Mouse (Mus musculus): Measurements from ENCODE around the gene Nrtn. TPM values are rescaled to one million over a fixed set of nuclear protein-coding genes. Genes with fewer than 3 reads are reported as not detected.

Nrtn gene
- polyA plus RNA-seq, 1 experiment, result 5.1 TPM

DNA sequence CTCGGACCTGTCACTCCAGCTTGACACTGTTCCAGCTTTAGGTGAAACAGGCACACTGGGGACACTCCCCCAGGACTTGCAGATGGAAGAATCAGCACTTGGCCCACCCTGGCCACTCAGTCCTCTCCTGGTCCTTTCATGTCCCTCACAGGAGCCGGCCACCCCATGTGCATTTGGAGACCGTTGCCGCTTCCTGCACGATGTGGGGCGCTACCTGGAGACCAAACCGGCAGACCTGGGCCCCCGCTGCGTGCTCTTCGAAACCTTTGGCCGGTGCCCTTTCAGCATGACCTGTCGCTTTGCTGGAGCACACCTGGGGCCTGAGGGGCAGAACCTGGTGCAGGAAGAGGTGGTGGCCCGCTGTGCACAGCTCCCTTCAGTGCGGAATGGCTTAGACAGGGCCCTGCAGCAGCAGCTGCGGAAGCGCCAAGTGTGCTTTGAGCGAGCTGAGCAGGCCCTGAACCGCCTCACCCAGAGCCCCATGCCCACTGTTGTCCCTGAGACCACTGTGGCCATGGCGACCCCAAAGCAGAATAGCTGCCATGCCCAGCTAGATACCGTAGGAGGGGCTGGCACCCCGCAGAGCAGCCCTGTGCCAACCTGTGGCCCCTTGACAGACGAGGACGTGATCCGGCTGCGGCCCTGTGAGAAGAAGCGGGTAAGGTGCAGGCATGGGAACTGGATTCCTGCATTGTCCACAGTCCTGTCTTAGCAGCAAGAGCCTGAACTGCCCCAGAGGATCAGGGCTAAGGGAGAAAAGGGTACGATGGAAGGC, 9.5 kb upstream of the Nrtn start:
- no peak overlapping the region for H3K27ac ChIP-seq (replicated peaks; ENCODE audit: low read depth, low read length)
- peaks cover 12% of the 10 kb centered on the region for H3K4me1 ChIP-seq (ENCODE audit: control insufficient read depth, insufficient read depth, insufficient read length, low read length)
- no peak overlapping the region for H3K4me3 ChIP-seq (ENCODE audit: insufficient read depth, low read depth, low read length)

DNA sequence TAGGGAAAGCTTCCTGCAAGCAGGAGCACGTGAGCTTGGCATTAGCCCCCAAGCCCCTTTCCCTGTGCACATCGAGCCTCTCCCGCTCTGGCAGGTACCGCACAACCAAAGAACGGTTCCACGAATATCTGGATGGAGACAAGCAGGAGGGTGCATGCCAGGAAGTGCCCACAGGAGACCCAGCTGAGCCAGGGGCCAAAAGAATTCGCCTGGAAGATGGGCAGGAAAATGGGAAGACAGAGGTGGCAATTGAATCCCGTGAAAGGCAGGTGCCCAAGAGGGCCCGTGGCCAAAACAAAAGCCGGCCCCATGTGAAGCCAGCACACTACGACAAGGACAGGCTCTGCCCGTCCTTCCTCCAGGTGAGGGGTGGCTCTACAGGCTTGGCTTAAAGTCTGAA, 8.1 kb upstream of the Nrtn start:
- H3K27ac ChIP-seq (replicated peaks; ENCODE audit: low read depth, low read length), result 0 out of 2 replicates have a peak overlapping the region, but pooled peaks have one; percentile 2
- peaks cover 12% of the 10 kb centered on the region for H3K4me1 ChIP-seq (ENCODE audit: control insufficient read depth, insufficient read depth, insufficient read length, low read length)
- peak overlapping the region; percentile 96 for H3K4me3 ChIP-seq (ENCODE audit: insufficient read depth, low read depth, low read length)

DNA sequence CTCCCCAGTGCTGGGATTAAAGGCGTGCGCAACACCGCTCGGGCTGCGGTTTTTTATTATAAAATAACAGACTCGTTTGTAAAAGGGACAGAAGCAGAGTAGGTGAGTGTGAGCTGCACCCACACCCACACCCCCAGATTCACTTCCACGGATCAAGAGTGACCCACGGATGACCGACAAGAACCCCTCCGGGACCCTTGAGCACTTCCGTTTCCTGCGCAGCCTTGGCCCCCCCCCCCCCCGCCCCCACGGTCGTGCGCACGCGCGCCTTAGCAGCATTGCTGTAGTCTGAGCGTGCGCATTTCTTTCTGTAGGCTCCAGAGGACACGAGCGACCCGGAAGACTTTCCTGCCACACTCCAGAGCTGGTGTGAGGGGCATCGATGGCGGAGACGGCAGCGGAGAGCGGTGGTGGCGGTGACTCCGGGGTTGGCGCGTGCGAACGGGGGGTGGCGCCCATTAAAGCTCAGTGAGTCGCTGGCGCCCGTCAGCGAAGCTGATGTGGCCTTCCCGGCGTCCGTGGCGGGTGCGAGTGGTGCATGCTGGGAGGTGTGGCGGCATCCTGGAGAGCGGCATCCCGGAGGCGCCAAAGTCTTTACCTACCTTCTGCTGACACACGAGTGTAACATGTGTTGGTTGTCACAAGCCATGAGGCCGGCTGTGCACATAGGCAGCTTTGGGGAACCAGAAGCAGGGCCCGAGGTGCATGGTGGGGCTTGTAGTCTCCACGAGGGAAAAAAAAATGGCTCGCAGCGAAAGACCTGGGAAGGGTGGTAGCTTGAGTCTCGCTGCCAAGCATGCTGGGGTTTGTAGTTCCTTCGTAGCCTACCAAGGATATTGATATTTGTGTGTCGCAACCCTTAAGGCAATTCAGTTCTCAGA, 7.4 kb upstream of the Nrtn start, which contains the start of gene Dus3l:
Gene Dus3l, plus strand, starts transcription at position 284 of the 881 bp plus-strand sequence.
- H3K27ac ChIP-seq (replicated peaks; ENCODE audit: low read depth, low read length), result peak within 1 kb of the TSS; percentile 99
- H3K4me1 ChIP-seq (ENCODE audit: control insufficient read depth, insufficient read depth, insufficient read length, low read length), result peaks cover 12% of the 10 kb centered on the region
- H3K4me3 ChIP-seq (ENCODE audit: insufficient read depth, low read depth, low read length), result peak within 1 kb of the TSS; percentile 96

DNA sequence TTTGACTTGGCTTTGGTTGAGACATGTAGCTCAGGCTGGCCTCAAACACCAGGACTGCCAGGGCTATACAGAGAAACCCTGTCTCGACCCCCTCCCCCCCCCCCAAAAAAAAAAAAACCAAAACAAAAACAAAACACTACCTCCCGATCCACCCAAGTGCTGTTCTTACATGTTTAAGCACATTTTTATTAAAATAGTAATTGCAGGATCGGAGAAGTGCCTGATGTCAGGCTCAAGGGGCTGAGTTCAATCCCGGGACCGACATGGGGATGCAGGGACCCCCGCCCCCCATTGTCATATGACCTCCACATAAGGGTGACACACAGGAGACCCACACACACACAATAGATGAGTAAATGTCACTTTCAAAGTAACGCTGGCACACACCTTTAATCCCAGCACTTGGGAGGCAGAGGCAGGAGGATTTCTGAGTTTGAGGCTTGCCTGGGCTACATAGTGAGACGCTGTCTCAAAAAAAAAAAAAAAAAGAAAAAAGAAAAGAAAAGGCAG, 6.5 kb upstream of the Nrtn start:
- peak overlapping the region; percentile 96; the same call in 1 of the 2 replicates for H3K4me3 ChIP-seq (ENCODE audit: insufficient read depth, low read depth, low read length)
- H3K27ac ChIP-seq (replicated peaks; ENCODE audit: low read depth, low read length), result peak overlapping the region; percentile 96

DNA sequence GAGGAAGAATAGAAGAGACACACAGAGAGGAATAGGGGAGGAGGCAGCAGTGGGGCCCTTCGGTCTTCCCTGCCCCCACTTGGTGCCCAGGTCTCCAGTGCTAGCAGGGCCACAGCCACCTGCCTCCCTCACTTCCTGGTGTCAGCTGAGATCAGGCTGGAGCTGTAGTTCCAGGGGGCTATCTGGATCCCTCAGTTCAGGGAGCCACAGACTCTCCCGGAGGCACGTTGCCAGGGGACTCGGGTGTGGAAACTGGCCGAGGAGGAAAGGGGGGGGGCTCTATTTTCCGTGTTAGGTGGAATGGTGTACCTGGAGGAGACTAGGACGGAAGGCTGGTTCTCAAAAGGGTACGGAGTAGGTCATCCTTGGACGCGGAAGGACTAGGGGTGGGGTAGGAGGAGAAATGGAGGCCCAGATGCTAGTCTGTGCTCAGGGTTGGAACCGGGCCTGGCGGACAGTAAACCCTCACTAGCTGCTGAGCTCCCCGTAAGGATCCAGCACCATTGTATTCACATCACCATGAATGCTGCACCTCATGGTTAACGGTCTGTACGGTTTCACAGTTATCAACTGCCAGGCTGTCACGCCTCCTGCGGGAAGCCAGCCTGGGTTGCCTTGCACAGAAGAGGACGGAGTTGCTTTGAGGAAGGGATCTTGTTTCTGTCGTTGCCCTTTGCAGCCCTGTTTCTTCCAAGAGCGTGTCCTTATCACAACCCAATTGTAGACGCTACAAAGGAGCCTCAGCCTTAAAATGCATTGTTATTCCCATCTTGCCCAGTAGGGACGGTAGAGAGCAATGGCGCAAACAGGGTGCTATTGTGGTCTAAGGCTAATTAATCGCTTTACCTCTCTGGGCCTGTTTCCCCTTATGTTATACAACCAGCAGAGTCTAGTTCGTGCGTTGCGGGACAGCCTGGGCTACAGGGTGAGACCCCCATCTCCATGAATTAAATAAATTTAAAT, 5.7 kb upstream of the Nrtn start:
- Histone ChIP-seq H3K27ac (replicated peaks; ENCODE audit: low read depth, low read length) (0 out of 2 replicates have a peak overlapping the region, but pooled peaks have one; percentile 55), H3K4me3 (ENCODE audit: insufficient read depth, low read depth, low read length) (peak overlapping the region; percentile 16; the same call in 1 of the 2 replicates)

More for the DNA sequence above, 6.5 kb upstream of the Nrtn start:
- peaks cover 12% of the 10 kb centered on the region for H3K4me1 ChIP-seq (ENCODE audit: control insufficient read depth, insufficient read depth, insufficient read length, low read length)

DNA sequence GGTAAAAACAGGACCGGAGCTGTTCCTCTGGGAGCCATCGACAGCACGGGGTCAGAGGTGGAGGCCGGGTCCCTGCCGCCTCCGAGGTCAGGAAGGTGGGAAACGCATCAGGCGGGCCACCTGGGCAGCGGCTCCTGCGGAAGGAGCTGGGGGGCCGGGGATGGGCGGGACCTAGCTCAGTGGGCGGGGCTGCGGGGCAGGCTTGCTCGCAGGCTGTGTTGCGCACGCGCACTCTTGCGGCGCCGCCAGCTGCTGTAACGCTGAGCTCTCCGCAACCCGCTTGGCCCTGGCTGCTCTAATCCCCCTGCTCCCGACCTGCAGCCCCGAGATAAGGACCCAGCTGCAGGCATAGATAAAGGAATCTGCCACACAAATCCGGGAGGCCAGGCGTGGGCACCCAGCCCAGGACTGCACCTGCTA, 4.7 kb upstream of the Nrtn start:
- 0 out of 2 replicates have a peak overlapping the region, but pooled peaks have one; percentile 55 for H3K27ac ChIP-seq (replicated peaks; ENCODE audit: low read depth, low read length)

More for the DNA sequence above, 5.7 kb upstream of the Nrtn start:
- peaks cover 12% of the 10 kb centered on the region for H3K4me1 ChIP-seq (ENCODE audit: control insufficient read depth, insufficient read depth, insufficient read length, low read length)

DNA sequence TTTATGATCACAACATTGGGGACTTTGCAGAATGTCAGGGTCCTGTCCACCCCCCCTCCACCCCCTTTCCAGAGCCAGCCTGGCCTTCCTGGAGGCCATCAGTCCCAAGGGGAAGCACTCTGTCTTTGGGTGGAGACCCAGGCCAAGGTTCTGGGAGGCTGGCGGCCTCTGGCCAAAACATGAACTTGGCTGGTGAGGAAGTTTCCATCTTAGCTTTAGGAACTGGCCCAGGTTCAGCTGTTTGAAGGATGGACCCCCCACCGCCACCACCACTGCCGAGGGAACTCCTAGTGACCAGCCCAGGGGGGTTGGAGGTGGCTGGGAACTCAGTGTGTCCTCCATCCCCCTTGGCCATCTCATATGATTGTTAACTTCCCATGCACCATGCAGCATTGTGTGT, 3.7 kb upstream of the Nrtn start:
- no peak overlapping the region for H3K4me3 ChIP-seq (ENCODE audit: insufficient read depth, low read depth, low read length)
- H3K4me1 ChIP-seq (ENCODE audit: control insufficient read depth, insufficient read depth, insufficient read length, low read length), result peaks cover 12% of the 10 kb centered on the region
- H3K27ac ChIP-seq (replicated peaks; ENCODE audit: low read depth, low read length), result no peak overlapping the region

More for the DNA sequence above, 4.7 kb upstream of the Nrtn start:
- peaks cover 12% of the 10 kb centered on the region for H3K4me1 ChIP-seq (ENCODE audit: control insufficient read depth, insufficient read depth, insufficient read length, low read length)
- H3K4me3 ChIP-seq (ENCODE audit: insufficient read depth, low read depth, low read length), result peak overlapping the region; percentile 59

DNA sequence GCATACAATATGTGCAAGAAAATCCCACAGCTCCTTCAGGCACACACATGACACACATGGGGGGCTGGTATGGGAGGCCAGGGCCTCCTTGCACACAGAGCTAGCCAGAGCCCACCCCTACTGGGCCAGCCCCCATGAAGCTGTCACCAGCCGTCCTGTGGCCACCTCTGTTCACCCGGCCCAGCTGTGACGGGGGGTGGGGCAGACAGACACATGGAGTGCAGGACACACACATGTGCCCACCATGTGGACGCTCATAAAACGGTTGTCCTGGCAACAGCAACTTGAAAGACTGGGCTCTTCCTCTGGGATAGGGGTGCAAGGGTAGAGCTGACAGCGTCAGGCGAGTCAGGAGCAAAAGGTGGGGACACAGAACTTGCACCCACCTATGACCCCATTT, 1.9 kb upstream of the Nrtn start:
- Histone ChIP-seq H3K27ac (replicated peaks; ENCODE audit: low read depth, low read length) (no peak overlapping the region), H3K4me1 (ENCODE audit: control insufficient read depth, insufficient read depth, insufficient read length, low read length) (peaks cover 7% of the 10 kb centered on the region; the same call in 1 of the 2 replicates), H3K4me3 (ENCODE audit: insufficient read depth, low read depth, low read length) (no peak overlapping the region)

DNA sequence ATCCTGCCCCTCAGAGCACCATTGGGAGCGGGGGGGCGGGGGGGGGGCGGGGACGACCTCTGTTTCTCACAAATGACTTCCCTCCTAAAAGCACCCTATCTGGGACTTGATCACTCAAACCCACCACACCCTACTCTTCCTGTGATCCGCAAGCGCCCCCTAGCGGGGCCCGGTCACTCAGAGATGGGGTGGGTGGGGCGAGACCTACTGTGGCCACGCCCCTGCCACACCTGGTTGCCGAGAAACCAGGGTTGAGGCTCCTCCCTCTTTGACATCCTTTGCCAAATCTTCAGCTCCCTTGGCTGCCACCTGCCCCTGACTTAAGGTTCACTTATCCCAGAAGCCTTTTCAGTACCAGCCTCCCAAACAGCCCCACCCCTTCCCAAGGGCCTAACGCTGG, 802 bp upstream of the Nrtn start:
- H3K4me3 ChIP-seq (ENCODE audit: insufficient read depth, low read depth, low read length), result no peak overlapping the region
- H3K4me1 ChIP-seq (ENCODE audit: control insufficient read depth, insufficient read depth, insufficient read length, low read length), result peaks cover 5% of the 10 kb centered on the region; the same call in 1 of the 2 replicates
- H3K27ac ChIP-seq (replicated peaks; ENCODE audit: low read depth, low read length), result no peak overlapping the region

DNA sequence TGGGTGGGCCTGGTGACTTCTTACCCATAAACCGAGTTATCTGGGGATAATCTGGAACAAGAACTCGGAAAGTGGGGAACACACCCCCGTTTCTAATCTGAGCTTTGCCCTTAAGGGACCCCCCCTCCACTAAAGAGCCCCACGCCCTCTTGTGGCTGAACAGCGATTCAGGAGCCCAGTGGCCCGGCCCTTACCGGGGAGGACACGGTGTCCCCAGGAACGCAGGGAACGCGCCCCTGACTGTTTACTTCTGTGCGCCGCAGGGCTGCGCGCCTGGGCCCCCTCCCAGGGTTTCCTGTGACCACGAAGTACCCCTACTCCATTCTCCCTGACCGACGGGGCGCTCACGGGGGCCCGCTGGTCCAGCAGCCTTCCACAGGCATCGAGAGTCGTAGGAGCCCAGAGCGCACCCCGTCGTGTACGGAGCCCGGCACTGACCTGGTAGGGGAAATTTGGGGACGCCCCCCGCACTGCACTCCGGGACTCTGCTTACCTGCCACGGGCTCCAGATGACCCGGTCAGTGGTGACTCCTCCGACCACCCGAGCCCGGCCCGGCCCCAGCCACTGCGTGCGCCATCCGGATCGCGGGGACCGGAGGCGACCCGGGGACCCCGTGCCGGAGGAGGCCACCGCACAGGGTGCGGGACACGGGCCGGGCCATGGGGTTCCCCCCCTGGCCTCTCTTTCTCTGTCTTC, 479 bp downstream of the Nrtn start:
- peak overlapping the region; percentile 63 for H3K4me3 ChIP-seq (ENCODE audit: insufficient read depth, low read depth, low read length)
- H3K4me1 ChIP-seq (ENCODE audit: control insufficient read depth, insufficient read depth, insufficient read length, low read length), result no peaks in the 10 kb centered on the region
- H3K27ac ChIP-seq (replicated peaks; ENCODE audit: low read depth, low read length), result no peak overlapping the region

DNA sequence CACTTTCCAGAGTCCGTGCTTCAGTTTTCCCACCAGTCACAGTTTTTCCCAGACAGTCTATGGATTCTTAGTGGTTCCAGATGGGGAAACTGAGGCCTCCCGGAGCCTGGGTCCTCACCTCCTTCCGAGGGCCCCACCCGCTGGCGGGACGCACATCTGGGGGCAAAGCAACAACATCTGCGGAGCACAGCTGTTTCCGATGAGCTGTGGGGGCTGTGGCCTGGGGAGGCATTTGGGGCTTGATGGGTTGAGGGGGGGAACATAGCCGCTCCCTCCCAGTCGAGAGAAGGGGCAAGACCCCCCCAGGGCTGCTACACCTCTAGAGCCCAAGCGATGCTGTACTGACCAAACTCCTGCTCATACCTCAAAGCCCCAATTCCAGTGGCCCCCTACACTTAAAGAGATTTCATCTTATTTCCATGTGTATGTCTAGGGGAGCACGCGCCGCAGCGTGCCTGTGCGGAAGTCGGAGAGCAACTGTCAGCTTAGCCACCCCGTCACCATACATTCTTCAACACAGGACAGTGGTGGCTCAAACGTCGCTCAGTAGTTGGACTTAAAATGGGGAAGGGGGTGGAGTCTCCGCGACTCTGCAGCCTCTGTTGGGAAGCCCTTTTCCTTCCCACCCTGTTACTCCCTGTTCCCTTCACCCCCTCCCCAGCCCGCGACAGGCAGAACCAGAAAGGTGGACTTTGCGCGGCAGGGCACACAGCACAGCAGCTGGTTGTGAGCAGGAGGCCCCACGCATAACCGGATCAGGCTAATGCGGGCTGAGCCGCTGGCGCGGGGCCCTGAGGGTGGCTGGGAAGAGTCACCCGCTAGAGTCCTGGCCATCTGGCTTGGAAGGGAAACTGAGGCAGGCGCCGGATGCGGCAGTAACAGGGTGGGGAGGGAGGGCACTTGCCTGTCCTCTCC, 2.8 kb downstream of the Nrtn start:
- H3K4me3 ChIP-seq (ENCODE audit: insufficient read depth, low read depth, low read length), result no peak overlapping the region
- H3K4me1 ChIP-seq (ENCODE audit: control insufficient read depth, insufficient read depth, insufficient read length, low read length), result no peaks in the 10 kb centered on the region
- H3K27ac ChIP-seq (replicated peaks; ENCODE audit: low read depth, low read length), result no peak overlapping the region

DNA sequence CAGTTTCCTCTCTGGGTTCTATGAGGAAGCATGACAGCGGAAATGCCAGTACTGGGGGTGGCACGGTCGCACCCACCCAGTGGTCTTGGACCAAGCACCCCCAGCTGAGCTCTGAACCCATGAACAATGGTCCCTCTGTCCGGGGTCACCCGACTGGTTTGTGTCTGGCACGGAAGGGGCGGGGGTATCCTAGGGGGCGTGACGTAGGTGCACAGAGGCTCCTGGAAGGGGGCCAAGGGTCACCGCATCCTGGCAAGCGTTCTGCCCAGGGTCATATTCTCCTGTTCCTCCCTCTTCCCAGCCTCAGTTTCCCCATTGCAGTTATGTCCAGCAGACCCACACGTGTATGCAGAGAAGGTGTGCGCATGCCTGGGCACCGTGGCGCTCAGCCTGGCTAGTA, 3.9 kb downstream of the Nrtn start:
- no peak overlapping the region for H3K27ac ChIP-seq (replicated peaks; ENCODE audit: low read depth, low read length)
- H3K4me3 ChIP-seq (ENCODE audit: insufficient read depth, low read depth, low read length), result no peak overlapping the region
- no peaks in the 10 kb centered on the region for H3K4me1 ChIP-seq (ENCODE audit: control insufficient read depth, insufficient read depth, insufficient read length, low read length)
